Mouse (Mus musculus) T-cell, adult 2 months (primary cell): ENCODE results near the gene Slc6a16.
"Not testable (repeated sequence)": the region's sequence is repeated elsewhere in the genome, so short reads cannot be mapped to it uniquely, and the experiment has no call there.

Source experiments
- DNase-seq: peaks from one replicate; pipeline ENCODE4 v3.0.0; 2022; ENCODE audit warnings: low spot score

Gene Slc6a16

GRCm38 (mm10) chr7:45253806-45254205 is 12.9 kb downstream of the Slc6a16 start:
- no peak for DNase-seq

- not testable (repeated sequence) for DNase-seq
These were observed 14.9 kb downstream of the Slc6a16 start for GRCm38 (mm10) chr7:45255822-45256221.

GRCm38 (mm10) chr7:45257063-45257840 is 16.4 kb downstream of the Slc6a16 start:
- DNase-seq: no peak

GRCm38 (mm10) chr7:45259281-45259680 is 18.4 kb downstream of the Slc6a16 start:
- DNase-seq: no peak

GRCm38 (mm10) chr7:45262266-45262665 is 21.4 kb downstream of the Slc6a16 start:
- no peak for DNase-seq

- no peak for DNase-seq
These were observed 22.2 kb downstream of the Slc6a16 start for GRCm38 (mm10) chr7:45263006-45263607.

GRCm38 (mm10) chr7:45264348-45264747 is 23.5 kb downstream of the Slc6a16 start:
- no peak for DNase-seq

GRCm38 (mm10) chr7:45265518-45265917 is 24.6 kb downstream of the Slc6a16 start:
- no peak for DNase-seq

- no peak for DNase-seq
These were observed 32.0 kb downstream of the Slc6a16 start for GRCm38 (mm10) chr7:45272786-45273412.

GRCm38 (mm10) chr7:45273672-45274071 is 32.8 kb downstream of the Slc6a16 start:
- DNase-seq: no peak

GRCm38 (mm10) chr7:45277136-45277760 is 36.4 kb downstream of the Slc6a16 start, which contains the start of gene Slc6a21:
Gene Slc6a21, plus strand, starts transcription at chr7:45277513.
- DNase-seq: peak; percentile 77

GRCm38 (mm10) chr7:45286486-45286885 is 45.6 kb downstream of the Slc6a16 start:
- DNase-seq: no peak

- no peak for DNase-seq
These were observed 55.7 kb downstream of the Slc6a16 start for GRCm38 (mm10) chr7:45296626-45297025.

GRCm38 (mm10) chr7:45297563-45297962 is 56.7 kb downstream of the Slc6a16 start:
- no peak for DNase-seq

GRCm38 (mm10) chr7:45299752-45300151 is 58.9 kb downstream of the Slc6a16 start:
- DNase-seq: peak; percentile 32

- peak; percentile 19 for DNase-seq
These were observed 59.4 kb downstream of the Slc6a16 start for GRCm38 (mm10) chr7:45300270-45300669.

GRCm38 (mm10) chr7:45302626-45303025 is 61.7 kb downstream of the Slc6a16 start:
- no peak for DNase-seq

GRCm38 (mm10) chr7:45304869-45305268 is 64.0 kb downstream of the Slc6a16 start:
- DNase-seq: no peak

- DNase-seq: peak; percentile 34
These were observed 64.4 kb downstream of the Slc6a16 start for GRCm38 (mm10) chr7:45305275-45305674.

GRCm38 (mm10) chr7:45308551-45309240 is 67.8 kb downstream of the Slc6a16 start:
- DNase-seq: no peak

GRCm38 (mm10) chr7:45309455-45309854 is 68.6 kb downstream of the Slc6a16 start:
- DNase-seq: peak; percentile 63

GRCm38 (mm10) chr7:45312023-45312422 is 71.1 kb downstream of the Slc6a16 start:
- DNase-seq: no peak
